Mouse (Mus musculus) testis, adult 2 months (tissue): ENCODE data around the gene Pcbp4. TPM values are rescaled to one million over a fixed set of nuclear protein-coding genes. Genes with fewer than 3 reads are reported as not detected.

Experiments used
- H3K27ac ChIP-seq: fragments of 200-500 bp; 2 replicates; pipeline ENCODE4 v1.5.1; 2012; ENCODE audit warnings: low read depth, low read length; ENCODE audit not compliant: control insufficient read depth, insufficient read depth
- H3K27me3 ChIP-seq: fragments of 200-500 bp; 2 replicates; pipeline ENCODE4 v1.6.1; 2012; ENCODE audit warnings: mild to moderate bottlenecking, low read length, moderate library complexity; ENCODE audit not compliant: control insufficient read depth, insufficient read depth
- H3K36me3 ChIP-seq: fragments of 200-500 bp; 2 replicates; pipeline ENCODE4 v1.6.1; 2012; ENCODE audit warnings: mild to moderate bottlenecking, low read length; ENCODE audit not compliant: control insufficient read depth, insufficient read depth
- H3K4me1 ChIP-seq: fragments of 200-500 bp; 2 replicates; pipeline ENCODE4 v1.6.1; 2012; ENCODE audit warnings: low read length; ENCODE audit not compliant: control insufficient read depth, insufficient read depth
- H3K4me3 ChIP-seq: fragments of 200-500 bp; 2 replicates; pipeline ENCODE4 v1.5.1; 2012; ENCODE audit warnings: low read depth, mild to moderate bottlenecking, low read length, moderate library complexity, mixed read lengths; ENCODE audit not compliant: control insufficient read depth
- CTCF ChIP-seq: fragments of 200-500 bp; IDR thresholded peaks from 2 replicates; pipeline ENCODE4 v1.5.1; 2012; ENCODE audit warnings: low read depth, mild to moderate bottlenecking, inconsistent platforms, low read length, moderate library complexity; ENCODE audit not compliant: control insufficient read depth, insufficient read depth, insufficient replicate concordance
- POLR2A ChIP-seq: fragments of 200-500 bp; IDR thresholded peaks from 2 replicates; pipeline ENCODE4 v1.6.1; 2012; ENCODE audit warnings: low read depth, mild to moderate bottlenecking, inconsistent platforms, low read length, moderate library complexity; ENCODE audit not compliant: control insufficient read depth
- polyA plus RNA-seq: library from polyadenylated mRNA; depleted of rRNA; stranded (reverse); fragments of >200 nt; gene quantifications from 2 replicates; pipeline ENCODE4 v1.2.3, GENCODE M21; 2012; rRNA removed

Pcbp4 gene
- polyA plus RNA-seq, 1 experiment: 65.7 TPM

GRCm38 (mm10) chr9:106513566-106513965 lies 60.5 kb downstream of the Pcbp4 start:
- no peak overlapping the region for H3K4me3 ChIP-seq
- H3K4me1 ChIP-seq: no peaks in the 10 kb centered on the region
- no peak for TF ChIP-seq POLR2A
- TF ChIP-seq CTCF: no peak
- no peaks in the 10 kb centered on the region for H3K27me3 ChIP-seq
- no peaks in the 10 kb centered on the region for H3K36me3 ChIP-seq
- no peak overlapping the region for H3K27ac ChIP-seq

Other genes starting within 250 kb of the Pcbp4 start
- 2.6 and 2.7 TPM in 2 replicates for gene Tlr9, start 230.7 kb upstream of the Pcbp4 start, polyA plus RNA-seq
- gene Alas1, start 204.6 kb upstream of the Pcbp4 start, polyA plus RNA-seq: 123 and 139 TPM in 2 replicates
- 72.2 and 74.2 TPM in 2 replicates for gene Poc1a, start 172.2 kb upstream of the Pcbp4 start, polyA plus RNA-seq
- 3.1 and 3.3 TPM in 2 replicates for gene Dusp7, start 84.7 kb upstream of the Pcbp4 start, polyA plus RNA-seq
- 357 and 448 TPM in 2 replicates for gene Rpl29, start 23.8 kb upstream of the Pcbp4 start, polyA plus RNA-seq
- gene Acy1, start 15.0 kb upstream of the Pcbp4 start, polyA plus RNA-seq: 1.9 and 2.0 TPM in 2 replicates
- 12.9 and 14.0 TPM in 2 replicates for gene Abhd14b, start 5.8 kb upstream of the Pcbp4 start, polyA plus RNA-seq
- 197 and 198 TPM in 2 replicates for gene Abhd14a, start 5.6 kb upstream of the Pcbp4 start, polyA plus RNA-seq
- gene Gpr62, start 12.6 kb downstream of the Pcbp4 start, polyA plus RNA-seq: 22.5 and 24.9 TPM in 2 replicates
- 20.0 and 20.9 TPM in 2 replicates for gene Rrp9, start 22.7 kb downstream of the Pcbp4 start, polyA plus RNA-seq
- 2.9 and 5.2 TPM in 2 replicates for gene Parp3, start 23.7 kb downstream of the Pcbp4 start, polyA plus RNA-seq
- gene Iqcf1, start 46.7 kb downstream of the Pcbp4 start, polyA plus RNA-seq: 649 and 752 TPM in 2 replicates
- gene Iqcf5, start 61.3 kb downstream of the Pcbp4 start, polyA plus RNA-seq: 501 and 546 TPM in 2 replicates
- 594 and 612 TPM in 2 replicates for gene Iqcf3, start 108.3 kb downstream of the Pcbp4 start, polyA plus RNA-seq
- gene Iqcf4, start 117.7 kb downstream of the Pcbp4 start, polyA plus RNA-seq: 220 and 225 TPM in 2 replicates
- 85.6 and 87.2 TPM in 2 replicates for gene Iqcf6, start 173.3 kb downstream of the Pcbp4 start, polyA plus RNA-seq
- 0.22 and 0.30 TPM in 2 replicates for gene Grm2, start 202.8 kb downstream of the Pcbp4 start, polyA plus RNA-seq
- 82.9 and 84.7 TPM in 2 replicates for gene Tex264, start 232.6 kb downstream of the Pcbp4 start, polyA plus RNA-seq